Mouse (Mus musculus): Measurements from ENCODE around the gene Camsap1. TPM values are rescaled to one million over a fixed set of nuclear protein-coding genes. Genes with fewer than 3 reads are reported as not detected.
A peak's percentile ranks its signal among the peaks of the same experiment; 100 is the strongest.

Camsap1 gene
- total RNA-seq, 2 experiments from 2014 or later = 113 to 122 TPM

DNA sequence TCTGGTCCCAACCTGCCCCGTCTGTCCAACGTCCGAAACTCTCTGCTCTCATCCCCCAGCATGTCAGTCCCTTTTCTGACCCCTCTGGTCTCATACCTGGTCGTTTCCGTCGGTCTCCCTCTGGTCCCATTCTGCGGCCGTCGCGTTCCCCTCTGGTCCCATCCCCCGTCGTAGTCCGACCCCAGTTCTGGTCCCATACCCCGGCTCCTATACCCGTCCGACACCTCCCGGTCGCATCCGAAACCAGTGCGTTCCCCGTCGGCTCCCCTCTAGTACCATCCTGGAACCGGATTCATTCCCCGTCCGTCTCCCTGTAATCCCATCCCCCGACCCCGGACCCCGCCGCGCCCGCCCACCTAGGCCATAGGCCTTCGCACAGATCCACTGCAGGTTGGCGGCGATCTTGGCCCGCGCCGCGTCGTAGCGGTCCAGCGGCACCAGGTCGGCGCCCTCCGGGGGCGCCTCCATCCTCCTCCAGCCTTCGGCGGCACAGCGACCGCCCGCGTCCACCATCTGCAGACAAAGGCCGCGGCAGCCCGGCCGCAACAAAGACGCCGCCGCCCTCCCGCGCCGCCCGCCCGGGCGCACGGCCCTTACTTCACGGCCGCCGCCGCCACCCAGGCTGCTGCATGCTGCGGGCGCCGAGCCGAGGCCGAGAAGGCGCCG lies 523 bp downstream of the Camsap1 start:
- DNase-seq (ENCODE audit: extremely low spot score in 1 of 2, low spot score in 1 of 2) = peak in 1 of 2 experiments; percentile 18

DNA sequence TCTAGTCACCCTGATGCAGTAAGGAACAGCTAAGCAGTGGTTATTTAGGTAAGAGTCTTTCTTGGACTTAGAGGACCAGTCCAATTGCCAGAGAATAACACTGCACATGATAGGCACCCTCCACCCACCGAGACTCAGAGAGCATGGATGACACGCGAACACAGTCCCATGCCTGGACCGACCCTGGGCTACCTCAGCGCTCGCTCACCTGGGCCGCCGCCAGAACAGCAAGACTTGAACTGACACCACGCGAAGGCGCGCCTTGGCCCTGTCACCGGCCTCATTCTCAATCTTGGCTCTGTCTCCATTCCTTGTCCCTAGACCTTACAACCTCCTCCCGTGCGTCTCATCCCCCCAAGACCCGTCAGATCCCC lies 1.0 kb downstream of the Camsap1 start:
- peak in 1 of 2 experiments; percentile 15 for DNase-seq (ENCODE audit: extremely low spot score in 1 of 2, low spot score in 1 of 2)

DNA sequence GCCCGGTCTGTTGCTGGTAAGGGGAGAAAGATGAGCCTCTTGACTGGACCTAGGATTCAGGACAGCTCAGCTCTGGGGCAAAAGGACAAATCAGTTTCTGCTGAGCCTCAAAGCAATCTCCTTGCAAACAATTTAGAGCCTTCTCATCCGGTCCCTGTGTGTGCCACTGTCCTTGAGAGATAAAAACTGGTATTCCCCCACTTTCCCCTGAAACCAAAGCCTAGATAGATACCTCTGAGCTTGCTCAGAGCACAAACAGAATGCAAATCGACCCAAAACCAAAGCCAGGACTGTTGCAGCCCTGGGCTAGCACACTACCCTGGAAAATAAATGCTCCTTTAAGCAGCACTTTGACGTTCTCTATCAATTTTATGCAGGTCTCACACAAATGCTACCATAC lies 4.1 kb downstream of the Camsap1 start:
- DNase-seq (ENCODE audit: extremely low spot score in 1 of 2, low spot score in 1 of 2) = no peak

DNA sequence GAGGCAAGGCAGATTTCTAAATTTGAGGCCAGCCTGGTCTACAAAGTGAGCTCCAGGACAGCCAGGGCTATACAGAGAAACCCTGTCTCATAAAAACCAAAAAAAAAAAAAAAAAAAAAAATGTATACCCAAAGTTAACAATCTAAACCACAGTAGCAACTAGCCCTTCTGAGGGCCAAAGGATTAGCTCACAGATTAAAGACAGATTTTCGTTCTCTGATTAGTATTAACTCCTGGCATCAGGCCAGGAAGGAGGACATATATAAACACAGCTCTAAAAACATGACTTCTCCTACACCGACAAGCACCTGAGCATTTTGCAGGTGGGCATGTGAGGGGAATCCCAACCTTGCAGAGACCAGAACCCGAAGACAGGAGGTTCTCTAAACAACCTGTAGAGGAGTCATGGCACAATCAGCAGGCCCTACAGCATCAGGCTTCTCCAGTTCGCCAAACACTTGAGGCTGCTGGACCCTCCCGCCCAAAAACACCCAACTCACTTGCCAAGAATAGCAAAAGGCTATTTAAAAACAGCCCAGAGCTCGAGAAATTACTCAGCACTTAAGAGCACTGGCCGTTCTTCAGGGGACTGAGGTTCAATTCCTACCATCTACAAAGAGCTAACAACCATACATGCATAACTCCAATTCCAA lies 5.4 kb downstream of the Camsap1 start:
- no peak for DNase-seq (ENCODE audit: extremely low spot score in 1 of 2, low spot score in 1 of 2)

DNA sequence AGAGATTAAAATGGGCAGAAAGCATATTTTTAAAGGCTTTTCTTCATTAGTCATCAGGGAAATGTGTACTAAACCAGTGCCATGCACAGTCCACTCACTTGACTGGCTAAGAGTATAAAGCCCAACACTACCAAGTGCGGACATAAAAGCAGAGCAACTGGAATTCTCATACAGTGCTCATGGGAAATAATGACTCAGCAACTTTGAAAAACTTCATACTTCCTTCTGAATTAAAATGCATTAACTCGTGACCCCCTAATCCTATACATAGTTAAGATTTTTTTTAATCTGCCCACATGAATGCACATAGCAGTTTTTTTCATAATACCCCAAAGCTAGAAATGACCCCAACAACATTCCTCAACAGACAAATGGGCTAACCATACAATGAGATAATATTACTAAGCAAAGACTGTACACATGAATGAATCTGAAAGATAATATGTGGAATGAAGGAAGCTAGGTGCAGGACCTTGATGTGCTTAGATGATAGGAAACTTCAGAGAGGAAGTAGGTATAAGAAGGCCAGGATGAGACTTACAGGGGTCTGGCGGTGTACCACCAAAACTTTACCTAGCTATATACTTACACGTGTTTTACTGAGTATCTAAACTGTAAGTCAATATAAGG lies 7.8 kb downstream of the Camsap1 start:
- DNase-seq (ENCODE audit: extremely low spot score in 1 of 2, low spot score in 1 of 2) = no peak

- DNase-seq (ENCODE audit: extremely low spot score in 1 of 2, low spot score in 1 of 2) = peak in 1 of 2 experiments; percentile 24
Observed at GRCm38 (mm10) chr2:25970426-25970825, 12.7 kb downstream of the Camsap1 start.

GRCm38 (mm10) chr2:25969319-25969718 lies 13.8 kb downstream of the Camsap1 start:
- DNase-seq (ENCODE audit: extremely low spot score in 1 of 2, low spot score in 1 of 2) = no peak

GRCm38 (mm10) chr2:25949291-25949690 lies 33.8 kb downstream of the Camsap1 start:
- no peak for DNase-seq (ENCODE audit: extremely low spot score in 1 of 2, low spot score in 1 of 2)

DNA sequence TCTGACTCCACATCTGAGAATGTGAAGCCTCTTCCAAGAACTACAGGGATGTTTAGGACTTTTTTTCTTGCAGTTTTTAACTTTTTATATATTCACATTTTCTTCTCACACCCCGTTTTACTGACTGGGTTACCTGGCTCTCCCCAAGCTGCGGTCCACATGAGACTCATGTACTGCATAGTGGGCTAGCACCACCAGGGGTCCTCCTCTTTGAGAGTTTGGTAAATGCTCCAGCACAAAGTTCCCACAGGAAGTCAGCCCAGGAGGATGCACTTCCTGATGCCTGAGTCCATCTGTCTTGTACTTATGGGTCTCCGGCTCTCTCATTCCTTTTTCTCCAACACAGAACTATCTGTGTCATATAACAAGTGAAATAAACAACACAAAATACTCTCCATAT lies 35.1 kb downstream of the Camsap1 start:
- no peak for DNase-seq (ENCODE audit: extremely low spot score in 1 of 2, low spot score in 1 of 2)

DNA sequence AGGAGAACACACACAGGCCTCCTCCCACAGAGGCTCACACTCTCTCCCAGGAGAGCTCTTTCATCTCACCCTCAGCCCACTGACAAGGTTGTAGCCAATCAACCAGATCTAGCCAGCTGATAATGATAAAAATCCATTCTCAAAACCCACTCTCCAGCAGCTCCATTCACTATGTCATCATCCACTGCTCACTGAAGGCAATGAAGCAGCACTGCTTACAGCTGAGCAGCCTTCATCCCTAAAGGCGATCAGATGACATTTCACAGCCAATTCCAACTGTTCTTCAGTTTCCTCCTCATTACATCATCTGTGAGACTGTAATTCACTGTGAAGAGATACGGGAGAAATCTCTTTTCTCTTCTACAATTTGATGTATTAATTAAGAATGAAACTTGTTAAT lies 39.3 kb downstream of the Camsap1 start:
- no peak for DNase-seq (ENCODE audit: extremely low spot score in 1 of 2, low spot score in 1 of 2)

DNA sequence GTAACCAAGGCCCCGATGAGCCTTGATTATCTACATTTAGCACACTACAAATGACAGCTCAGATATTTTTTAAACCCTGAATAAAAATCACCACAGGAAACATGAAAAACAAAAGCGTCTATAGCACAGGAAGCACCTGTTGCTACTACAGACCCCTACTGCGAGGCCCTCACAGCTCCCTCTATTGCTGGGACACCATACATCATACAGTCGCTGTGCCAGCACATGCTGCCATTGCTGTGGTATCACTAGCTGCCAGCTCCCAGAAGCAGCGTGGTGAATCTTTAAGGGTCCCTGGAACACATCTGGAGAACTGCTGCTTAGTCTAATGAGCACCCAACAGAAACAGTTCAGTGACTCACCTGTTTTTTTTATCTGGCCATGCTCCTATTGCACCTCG lies 42.6 kb downstream of the Camsap1 start:
- DNase-seq (ENCODE audit: extremely low spot score in 1 of 2, low spot score in 1 of 2) = no peak

GRCm38 (mm10) chr2:25931249-25931859 lies 51.7 kb downstream of the Camsap1 start:
- DNase-seq (ENCODE audit: extremely low spot score in 1 of 2, low spot score in 1 of 2) = peak in 1 of 2 experiments; percentile 48

- no peak for DNase-seq (ENCODE audit: extremely low spot score in 1 of 2, low spot score in 1 of 2)
Observed at GRCm38 (mm10) chr2:25927821-25928220, 55.3 kb downstream of the Camsap1 start.

- no peak for DNase-seq (ENCODE audit: extremely low spot score in 1 of 2, low spot score in 1 of 2)
Observed at GRCm38 (mm10) chr2:25924934-25925333, 58.1 kb downstream of the Camsap1 start.

GRCm38 (mm10) chr2:25923799-25924198 lies 59.3 kb downstream of the Camsap1 start:
- no peak for DNase-seq (ENCODE audit: extremely low spot score in 1 of 2, low spot score in 1 of 2)

DNA sequence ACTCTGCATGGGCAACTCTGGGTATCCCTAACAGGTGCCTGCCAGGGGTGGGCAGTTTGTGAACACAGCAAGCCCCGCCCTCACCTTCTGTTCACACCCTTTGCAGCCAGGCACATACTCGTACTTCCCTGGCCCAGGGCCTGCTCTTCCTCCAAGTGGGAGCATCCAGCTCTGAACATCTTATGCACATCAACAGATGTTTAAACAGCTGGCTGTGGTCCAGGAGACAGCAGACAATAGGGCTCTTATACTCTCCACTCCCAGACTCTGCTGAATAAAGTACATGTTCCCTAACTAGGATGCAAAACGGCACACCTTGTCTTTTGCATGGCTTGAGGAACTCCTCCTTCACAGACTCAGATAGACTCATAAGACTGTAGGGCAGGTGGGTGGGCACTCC lies 63.1 kb downstream of the Camsap1 start:
- peak in 1 of 2 experiments; percentile 18 for DNase-seq (ENCODE audit: extremely low spot score in 1 of 2, low spot score in 1 of 2)

- no peak for DNase-seq (ENCODE audit: extremely low spot score in 1 of 2, low spot score in 1 of 2)
Observed at GRCm38 (mm10) chr2:25918408-25918807, 64.7 kb downstream of the Camsap1 start.

- DNase-seq (ENCODE audit: extremely low spot score in 1 of 2, low spot score in 1 of 2) = no peak
Observed at GRCm38 (mm10) chr2:25914821-25915220, 68.3 kb downstream of the Camsap1 start.

- no peak for DNase-seq (ENCODE audit: extremely low spot score in 1 of 2, low spot score in 1 of 2)
Observed at GRCm38 (mm10) chr2:25914201-25914600, 68.9 kb downstream of the Camsap1 start.

GRCm38 (mm10) chr2:25913247-25913646 lies 69.8 kb downstream of the Camsap1 start:
- peak; percentile 40 to 55 for DNase-seq (ENCODE audit: extremely low spot score in 1 of 2, low spot score in 1 of 2)

DNA sequence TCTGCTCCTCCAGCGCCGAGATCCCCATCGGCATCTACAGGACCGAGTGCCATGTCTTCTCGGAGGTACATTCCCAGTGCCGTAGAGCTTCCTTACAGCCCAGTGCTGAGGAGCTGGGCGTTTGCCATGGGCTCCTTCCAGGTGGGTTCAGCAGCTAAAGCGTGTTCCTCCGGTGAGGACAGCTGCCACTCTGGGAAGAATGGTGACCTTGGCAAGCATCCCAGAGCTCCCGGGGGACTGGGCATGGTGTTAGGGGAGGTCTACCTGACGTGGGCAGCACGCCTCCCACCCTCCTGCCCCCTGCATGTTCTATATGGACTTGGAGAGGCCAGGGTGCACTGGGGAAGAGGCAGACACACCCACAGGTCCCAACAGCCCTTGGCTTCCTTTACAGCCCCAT lies 73.2 kb downstream of the Camsap1 start:
- no peak for DNase-seq (ENCODE audit: extremely low spot score in 1 of 2, low spot score in 1 of 2)
